Mouse (Mus musculus) urinary bladder, postnatal 10 days (tissue): ENCODE results near the gene Cux1.
A peak's percentile ranks its signal among the peaks of the same experiment; 100 is the strongest.

Source experiments
- DNase-seq: peaks from one replicate; pipeline ENCODE4 v3.0.0; 2022; ENCODE audit warnings: low spot score

Cux1 gene

GRCm38 (mm10) chr5:136428498-136429060 lies 138.7 kb downstream of the Cux1 start:
- no peak for DNase-seq

DNA sequence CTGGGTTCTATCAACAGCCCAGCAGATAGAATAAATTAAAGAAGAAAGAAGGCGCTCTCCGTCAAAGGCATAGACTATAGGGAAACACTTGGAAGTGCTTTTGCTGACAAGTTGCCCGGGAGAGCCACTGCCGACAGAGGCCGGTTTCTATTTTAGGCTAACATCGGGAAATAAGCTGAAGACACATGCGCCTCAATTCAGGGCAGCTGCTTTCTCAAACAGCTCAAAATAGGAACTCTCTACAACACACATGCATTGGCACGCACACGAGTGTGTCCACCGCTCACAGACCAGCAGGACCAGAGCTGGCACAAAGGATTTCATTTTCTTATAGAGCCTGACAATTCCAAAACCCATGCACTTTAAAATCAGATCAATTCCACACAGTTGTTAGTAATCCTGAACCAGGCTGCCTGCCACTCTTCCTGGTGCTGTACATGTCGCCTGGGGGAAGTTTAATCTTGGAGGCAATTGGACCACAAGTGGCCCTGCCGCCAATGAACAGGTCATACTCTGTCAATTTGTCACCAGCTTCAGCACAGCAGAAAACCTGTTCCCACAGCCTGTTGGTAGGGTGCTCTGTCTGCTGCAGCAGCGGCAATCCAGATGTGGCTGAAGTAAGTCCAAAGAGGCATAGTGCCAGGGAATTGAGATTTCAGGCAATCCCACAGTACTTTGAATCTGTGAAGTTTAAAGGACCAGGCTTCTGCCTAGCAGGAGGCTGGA lies 139.4 kb downstream of the Cux1 start:
- DNase-seq, result no peak

DNA sequence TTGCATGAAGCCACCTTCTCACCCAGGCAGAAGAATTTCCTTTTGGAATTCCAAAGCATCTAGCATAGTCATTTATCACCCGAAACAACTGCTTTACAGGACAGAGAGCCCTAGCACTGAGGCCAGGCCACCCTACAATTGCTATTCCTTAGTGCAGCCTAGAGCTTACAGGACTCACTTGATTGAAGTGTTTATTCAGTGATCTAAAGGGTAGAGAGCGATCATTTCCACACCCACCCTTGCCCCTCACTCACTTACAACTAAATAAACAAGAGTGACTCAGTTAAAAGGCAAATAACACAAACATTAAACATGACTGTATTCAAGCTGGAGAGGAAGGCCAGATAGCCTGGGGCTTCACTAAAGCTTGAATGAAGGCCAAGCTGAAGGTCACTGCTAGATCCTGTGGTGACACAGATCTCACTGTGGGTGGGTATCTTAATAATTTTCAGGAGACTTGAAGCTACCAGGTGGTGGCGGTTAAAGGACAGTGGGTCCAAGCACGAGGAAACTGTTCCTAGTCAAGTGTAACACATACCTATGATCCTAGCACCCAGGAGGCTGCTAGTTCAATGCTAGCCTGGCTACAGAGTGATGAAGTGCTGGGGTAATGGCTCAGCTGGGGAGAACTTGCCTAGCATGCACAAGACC lies 140.0 kb downstream of the Cux1 start:
- no peak for DNase-seq

- DNase-seq, result no peak
Observed at GRCm38 (mm10) chr5:136422948-136423347, 144.3 kb downstream of the Cux1 start.

DNA sequence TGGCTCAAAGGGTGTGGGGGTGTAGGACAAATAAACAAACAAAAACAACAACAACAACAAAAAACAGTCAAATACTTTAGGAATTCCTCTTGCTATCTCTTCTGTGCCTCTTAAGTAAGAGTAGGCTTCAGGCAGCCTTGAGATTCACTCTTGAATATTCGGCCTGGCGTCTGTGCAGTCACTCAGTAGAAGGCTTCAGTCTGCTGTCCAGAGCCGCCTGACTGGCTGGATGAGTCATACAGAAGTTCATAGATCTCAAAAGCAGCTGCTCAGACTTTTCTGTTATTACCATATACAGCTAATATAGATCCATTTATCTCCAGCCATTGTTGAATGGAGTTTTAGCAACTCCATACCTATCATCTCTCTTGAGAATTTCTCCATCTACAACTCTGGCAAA lies 145.4 kb downstream of the Cux1 start:
- DNase-seq, result no peak

DNA sequence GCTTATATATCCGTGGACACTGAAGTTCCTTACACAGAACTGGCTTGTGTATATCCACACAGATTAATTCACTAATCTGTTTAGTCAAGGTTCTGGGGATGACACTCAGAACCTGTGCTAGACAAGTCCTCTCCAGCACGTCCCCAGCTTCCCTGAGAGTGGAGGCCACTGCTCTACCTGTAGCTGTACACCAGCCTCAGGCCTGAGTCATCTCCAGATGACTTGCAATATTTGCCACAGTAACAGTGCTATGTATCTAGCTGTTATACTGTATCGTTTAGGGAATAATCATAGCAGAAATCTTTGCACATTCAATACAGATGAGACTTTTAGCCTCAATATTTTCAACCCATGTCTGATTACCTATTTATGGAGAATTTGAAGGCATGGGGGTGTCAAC lies 146.0 kb downstream of the Cux1 start:
- DNase-seq, result no peak

DNA sequence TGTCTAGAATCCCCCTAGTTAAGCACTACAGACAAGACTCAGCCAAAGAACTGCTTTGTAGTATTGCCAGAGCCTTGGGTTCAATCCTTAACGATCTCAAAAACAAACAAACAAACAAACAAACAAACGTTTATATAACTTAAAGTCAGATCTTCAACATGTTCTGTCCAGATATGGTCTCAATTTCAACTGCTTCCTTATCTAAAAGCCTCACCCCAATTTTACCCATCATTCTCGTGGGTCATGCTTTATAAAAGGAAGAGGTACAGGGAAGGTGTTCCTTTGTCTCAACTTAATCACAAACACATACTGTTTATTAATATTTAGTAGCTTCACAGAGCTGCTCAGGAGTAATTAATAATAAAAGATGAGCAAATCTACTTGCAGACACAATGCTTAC lies 146.9 kb downstream of the Cux1 start:
- DNase-seq, result no peak

DNA sequence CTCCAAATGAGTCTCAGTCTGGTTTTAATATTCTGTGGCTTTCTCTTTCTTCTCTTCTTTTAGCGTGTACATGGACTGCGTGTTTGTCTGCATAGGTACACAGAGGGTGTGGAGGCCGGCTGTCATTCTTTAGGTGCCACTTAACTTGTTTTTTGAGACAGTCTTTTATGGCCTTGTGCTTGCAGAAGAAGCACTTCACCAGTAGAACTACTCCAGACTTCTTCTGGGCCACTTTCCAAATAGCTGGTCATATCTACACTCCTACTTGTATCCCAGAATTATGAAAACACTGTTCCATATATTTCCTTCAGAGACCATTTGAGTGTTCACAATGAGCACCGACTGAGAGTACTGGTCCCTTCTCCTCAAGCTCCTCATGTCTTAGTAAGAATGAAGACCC lies 149.4 kb downstream of the Cux1 start:
- no peak for DNase-seq

DNA sequence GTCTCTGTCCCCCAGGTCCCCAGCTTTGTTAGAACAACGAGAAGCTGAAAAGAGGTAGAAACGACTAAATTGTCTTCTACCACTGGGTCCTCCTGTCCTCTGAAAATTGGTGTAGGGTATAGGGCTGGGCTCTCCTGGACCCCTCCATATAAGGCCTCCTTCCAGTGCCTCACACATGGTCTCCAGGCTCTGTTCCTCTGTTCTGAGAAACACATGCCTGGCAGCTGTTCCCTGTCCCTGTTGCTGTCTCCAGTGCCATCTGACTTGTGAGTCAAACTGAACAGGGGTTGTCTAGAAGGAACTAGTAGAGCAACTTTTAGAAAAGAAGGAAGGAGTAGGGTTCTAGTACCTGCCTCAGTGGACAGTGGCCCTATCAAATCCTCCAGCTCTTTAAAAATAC lies 152.8 kb downstream of the Cux1 start:
- no peak for DNase-seq

GRCm38 (mm10) chr5:136410681-136411181 lies 156.6 kb downstream of the Cux1 start:
- no peak for DNase-seq

GRCm38 (mm10) chr5:136406357-136406756 lies 160.9 kb downstream of the Cux1 start:
- DNase-seq, result no peak

- DNase-seq, result peak; percentile 24
Observed at GRCm38 (mm10) chr5:136403565-136403961, 163.7 kb downstream of the Cux1 start.

DNA sequence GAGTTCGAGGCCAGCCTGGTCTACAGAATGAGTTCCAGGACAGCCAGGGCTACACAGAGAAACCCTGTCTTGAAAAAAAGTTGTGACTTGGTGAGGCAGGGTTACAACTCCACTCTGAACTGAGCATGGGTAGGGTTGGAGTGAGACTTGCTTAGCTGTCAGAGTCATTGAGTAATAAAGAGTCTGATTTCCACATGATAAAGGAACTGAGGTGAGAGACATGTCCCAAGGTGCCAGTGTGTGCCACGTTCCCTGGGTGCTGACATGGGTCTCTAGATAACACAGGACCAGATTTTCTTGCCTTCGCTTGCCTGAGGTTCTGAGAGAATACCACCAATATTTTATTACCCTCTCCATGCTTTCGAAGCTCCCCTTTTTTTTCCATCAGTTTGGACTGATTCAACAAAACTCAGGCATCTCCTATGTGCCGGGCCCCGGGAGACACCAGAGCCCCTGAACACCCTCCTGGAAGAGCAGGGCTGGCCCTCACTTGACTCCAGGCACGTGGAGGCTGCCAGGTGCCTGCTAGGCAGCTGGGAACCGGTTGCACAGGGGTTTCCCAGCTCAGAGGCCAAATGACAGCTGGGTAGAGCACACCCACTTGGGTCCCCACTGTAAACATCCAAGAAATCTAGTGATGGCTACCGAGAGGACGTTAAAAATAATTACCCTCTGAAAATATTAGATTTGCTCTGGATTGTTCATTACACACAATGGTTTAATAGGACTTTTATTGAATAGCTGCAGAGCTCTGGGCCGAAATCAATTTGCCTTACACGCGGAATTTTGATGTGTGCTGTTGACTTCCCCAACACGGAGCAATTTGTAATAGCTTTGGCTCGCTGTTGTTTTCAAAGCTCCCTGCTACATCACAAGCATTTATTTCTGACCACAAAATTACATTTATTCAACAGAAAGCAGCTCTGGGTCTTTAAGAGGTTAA lies 164.4 kb downstream of the Cux1 start:
- no peak for DNase-seq

DNA sequence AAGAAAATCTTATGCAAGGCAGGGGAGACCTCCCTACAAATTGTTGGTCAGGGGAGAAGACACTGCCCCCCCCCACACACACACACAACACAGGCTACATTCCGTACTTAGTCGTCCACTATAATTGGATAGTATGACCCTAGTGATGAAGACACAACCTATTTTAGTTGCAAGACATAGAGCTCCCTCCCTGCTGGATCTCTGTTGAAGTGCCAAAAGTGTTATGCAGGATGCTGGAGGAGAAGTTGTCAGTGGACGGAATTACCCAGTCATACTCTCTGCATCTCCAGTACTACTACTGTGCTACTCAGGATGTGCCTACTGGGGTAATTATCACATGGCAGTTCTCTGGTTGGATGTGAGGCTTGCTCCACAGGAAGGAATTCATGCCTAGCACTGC lies 168.6 kb downstream of the Cux1 start:
- no peak for DNase-seq

DNA sequence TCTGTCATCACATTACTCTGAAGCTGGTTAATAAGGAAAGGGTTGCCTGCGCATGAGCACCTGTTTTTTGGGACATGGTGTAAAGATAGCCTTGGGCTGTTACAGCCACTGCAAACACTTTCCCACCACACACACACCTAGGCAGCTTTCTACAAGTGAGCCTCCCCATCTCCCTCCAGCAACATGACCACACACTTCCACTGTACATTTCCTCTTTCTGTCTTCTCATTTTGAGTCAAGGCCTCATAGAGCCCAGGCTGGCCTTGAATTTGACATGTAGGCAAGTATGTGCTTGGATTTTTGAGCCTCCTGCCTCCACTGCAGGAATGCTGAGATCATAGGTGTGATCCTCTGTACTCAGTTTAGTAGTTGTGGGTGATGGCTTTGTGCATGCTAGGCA lies 170.6 kb downstream of the Cux1 start:
- no peak for DNase-seq

DNA sequence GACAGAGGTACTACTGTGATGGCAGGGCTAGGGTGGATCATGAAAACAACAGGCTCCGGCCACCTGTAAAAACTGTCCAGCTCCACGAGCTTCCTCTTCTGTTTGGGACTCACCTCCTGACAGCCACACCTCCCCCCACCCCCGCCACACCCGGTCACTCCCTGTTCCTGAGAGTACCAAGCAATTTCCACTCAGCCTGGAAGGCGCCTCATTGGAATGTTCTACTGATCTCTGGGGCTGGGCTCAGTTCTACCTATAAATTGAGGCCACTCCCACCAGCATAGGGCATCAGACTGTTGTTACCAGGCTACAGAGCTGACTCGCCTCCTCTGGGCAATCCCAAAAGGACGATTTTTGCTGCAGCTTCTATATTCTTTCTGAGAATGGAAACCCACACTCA lies 171.0 kb downstream of the Cux1 start:
- DNase-seq, result no peak

GRCm38 (mm10) chr5:136395600-136396195 lies 171.6 kb downstream of the Cux1 start:
- DNase-seq, result no peak

GRCm38 (mm10) chr5:136394517-136395212 lies 172.6 kb downstream of the Cux1 start:
- DNase-seq, result no peak

DNA sequence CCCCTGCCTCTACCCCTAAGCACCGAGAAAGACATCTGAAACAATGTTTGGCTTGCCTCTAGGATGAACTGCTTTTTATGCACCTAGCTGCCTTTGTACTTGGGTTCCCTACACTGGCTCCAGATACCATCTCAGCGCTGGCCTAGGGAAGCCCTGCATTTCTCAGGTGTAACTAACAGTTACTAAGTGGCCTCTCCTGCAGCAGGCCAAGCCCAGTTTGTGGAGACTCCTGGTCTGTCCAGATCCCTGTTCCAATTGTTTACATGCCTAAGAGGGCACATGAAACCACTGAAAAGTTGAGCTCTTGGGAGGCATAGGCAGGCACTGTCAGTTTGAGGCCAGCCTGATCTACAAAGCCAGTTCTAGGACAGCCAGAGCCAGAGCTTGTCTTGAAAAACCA lies 173.7 kb downstream of the Cux1 start:
- DNase-seq, result no peak

DNA sequence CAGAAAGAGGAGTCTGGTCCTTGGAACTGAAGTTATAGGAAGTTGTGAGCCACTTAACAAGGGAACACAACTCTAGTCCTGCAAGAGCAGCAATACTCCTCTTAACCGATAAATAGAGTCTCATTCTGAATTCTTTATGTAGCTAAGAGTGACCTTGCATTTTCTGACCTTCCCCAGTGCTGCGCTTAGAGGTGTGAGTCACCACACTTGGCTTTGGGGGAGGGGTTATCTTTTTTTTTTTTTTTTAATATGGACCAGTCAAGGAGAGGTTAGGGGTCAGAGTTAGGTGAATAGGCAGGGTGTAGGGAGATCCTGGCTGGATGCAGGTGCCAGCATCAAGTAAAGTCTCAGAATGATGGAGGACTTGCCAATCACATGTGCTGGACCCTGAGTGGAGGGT lies 180.5 kb downstream of the Cux1 start:
- no peak for DNase-seq

- DNase-seq, result no peak
Observed at GRCm38 (mm10) chr5:136385161-136385560, 182.1 kb downstream of the Cux1 start.
